Mouse (Mus musculus) monocyte, adult 5-6 weeks (primary cell): Measurements from ENCODE around the gene Clint1. TPM values are rescaled to one million over a fixed set of nuclear protein-coding genes. Genes with fewer than 3 reads are reported as not detected.

Experiments used
- ATAC-seq: fragments of 153-309, 156-312 bp; replicated peaks from 2 replicates; pipeline ENCODE4 v1.8.0; 2017; ENCODE audit warnings: mild to moderate bottlenecking; ENCODE audit not compliant: low TSS enrichment, insufficient number of reproducible peaks, severe bottlenecking, poor library complexity, low FRiP score
- total RNA-seq: library from RNA; stranded (forward); fragments of 200-1000, 200-491, 200-594 nt; gene quantifications from 3 replicates; pipeline ENCODE4 v1.2.3, GENCODE M21; 2017

Gene Clint1
- 148 to 190 TPM (median 173 TPM) in 3 replicates for total RNA-seq

GRCm38 (mm10) chr11:45851516-45852123 is at the start of gene Clint1:
Gene Clint1, plus strand, starts transcription at chr11:45852051.
- ATAC-seq, result peak; percentile 46

- no peak for ATAC-seq
These were observed 47.8 kb upstream of the Clint1 start for GRCm38 (mm10) chr11:45804068-45804467.

GRCm38 (mm10) chr11:45805312-45805772 is 46.5 kb upstream of the Clint1 start:
- no peak for ATAC-seq

- ATAC-seq, result no peak
These were observed 46.0 kb upstream of the Clint1 start for GRCm38 (mm10) chr11:45805810-45806209.

- no peak for ATAC-seq
These were observed 45.6 kb upstream of the Clint1 start for GRCm38 (mm10) chr11:45806264-45806663.

- peak; percentile 30; the same call in 1 of the 2 replicates for ATAC-seq
These were observed 45.0 kb upstream of the Clint1 start for GRCm38 (mm10) chr11:45806809-45807208.

GRCm38 (mm10) chr11:45807820-45808219 is 44.0 kb upstream of the Clint1 start:
- ATAC-seq, result peak; percentile 77

- no peak for ATAC-seq
These were observed 42.4 kb upstream of the Clint1 start for GRCm38 (mm10) chr11:45809424-45809823.

GRCm38 (mm10) chr11:45810056-45810455 is 41.8 kb upstream of the Clint1 start:
- no peak for ATAC-seq

GRCm38 (mm10) chr11:45810805-45811204 is 41.0 kb upstream of the Clint1 start:
- ATAC-seq, result no peak

- ATAC-seq, result no peak
These were observed 36.2 kb upstream of the Clint1 start for GRCm38 (mm10) chr11:45815603-45816002.

GRCm38 (mm10) chr11:45816712-45817111 is 35.1 kb upstream of the Clint1 start:
- no peak for ATAC-seq

- no peak for ATAC-seq
These were observed 33.9 kb upstream of the Clint1 start for GRCm38 (mm10) chr11:45817996-45818395.

- no peak for ATAC-seq
These were observed 30.9 kb upstream of the Clint1 start for GRCm38 (mm10) chr11:45820930-45821329.

- no peak for ATAC-seq
These were observed 21.7 kb upstream of the Clint1 start for GRCm38 (mm10) chr11:45830112-45830511.

GRCm38 (mm10) chr11:45830743-45831310 is 21.0 kb upstream of the Clint1 start:
- ATAC-seq, result no peak

GRCm38 (mm10) chr11:45831476-45832143 is 20.2 kb upstream of the Clint1 start:
- ATAC-seq, result no peak

- ATAC-seq, result no peak
These were observed 16.1 kb upstream of the Clint1 start for GRCm38 (mm10) chr11:45835625-45836255.

- no peak for ATAC-seq
These were observed 14.5 kb upstream of the Clint1 start for GRCm38 (mm10) chr11:45837257-45837817.
